Mouse (Mus musculus) natural killer cell, adult 2 months (primary cell): ENCODE data around the gene Irf3.
"Not testable (repeated sequence)": the region's sequence is repeated elsewhere in the genome, so short reads cannot be mapped to it uniquely, and the experiment has no call there.

Experiments used
- DNase-seq, 2 experiments: peaks; one replicate each; pipeline ENCODE4 v3.0.0; 2022; ENCODE audit warnings: low spot score in 2 of 2

Irf3 gene

GRCm38 (mm10) chr7:45007846-45008245 is 10.4 kb downstream of the Irf3 start:
- no peak for DNase-seq

- no peak for DNase-seq
Measured at GRCm38 (mm10) chr7:45008411-45008810, 11.0 kb downstream of the Irf3 start.

GRCm38 (mm10) chr7:45012011-45012410 is 14.6 kb downstream of the Irf3 start:
- no peak for DNase-seq

DNA sequence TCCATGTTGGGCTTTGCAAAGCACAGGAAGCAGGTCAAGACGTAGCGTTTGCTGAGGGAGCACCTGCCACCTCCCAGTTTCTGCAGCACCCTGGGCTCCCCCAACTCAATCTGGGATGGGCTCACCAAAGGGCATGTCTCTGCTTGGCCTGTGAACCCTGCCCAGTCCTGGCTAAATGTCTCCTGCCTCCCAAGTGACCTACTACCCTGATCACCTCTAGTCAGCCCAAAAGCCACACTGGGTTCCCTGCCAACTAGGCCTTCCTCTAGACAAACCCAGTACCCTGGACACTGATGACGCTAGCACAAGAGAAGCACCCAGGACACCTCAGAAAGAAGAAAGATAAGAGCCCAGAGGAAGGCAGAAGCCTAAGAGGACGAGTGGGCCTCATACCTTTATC is 15.4 kb downstream of the Irf3 start:
- DNase-seq, result no peak

GRCm38 (mm10) chr7:45013366-45014095 is 16.1 kb downstream of the Irf3 start:
- DNase-seq, result no peak

GRCm38 (mm10) chr7:45014096-45014451 is 16.6 kb downstream of the Irf3 start:
- no peak for DNase-seq

DNA sequence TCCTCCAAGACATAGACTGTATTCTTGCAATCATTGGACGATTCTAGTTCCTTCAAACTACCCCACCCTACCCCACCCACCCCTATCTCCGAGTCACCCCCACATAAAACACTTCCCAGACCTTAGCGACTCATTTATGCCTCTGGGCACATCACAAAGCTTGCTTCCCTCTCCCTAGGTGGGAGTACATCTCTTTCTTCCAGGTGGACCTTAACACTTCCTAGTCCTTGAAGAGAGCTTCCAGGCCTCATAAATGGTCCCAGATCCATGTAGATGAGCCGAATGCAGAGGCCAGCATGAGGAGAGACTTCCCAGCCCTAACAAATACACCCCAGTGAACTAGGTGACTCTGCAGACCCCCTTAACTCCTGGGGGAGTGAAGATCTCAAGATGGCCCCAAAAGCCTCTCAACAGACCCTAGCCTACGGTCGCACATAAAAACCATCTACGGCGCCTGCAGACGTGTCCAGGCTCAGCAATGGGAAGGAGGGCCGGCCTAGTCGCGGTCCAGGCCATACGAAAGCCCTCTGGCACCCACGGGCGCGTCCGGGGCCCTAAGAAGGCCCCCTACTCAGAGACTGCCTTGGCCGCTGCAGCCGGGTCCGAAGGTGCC is 18.0 kb downstream of the Irf3 start:
- peak in 1 of 2 experiments; percentile 7 for DNase-seq

- peak; percentile 99 for DNase-seq
Measured at GRCm38 (mm10) chr7:45015957-45016612, 18.6 kb downstream of the Irf3 start, which contains the start of gene Scaf1. Gene Scaf1, minus strand, starts transcription at chr7:45016363.

DNA sequence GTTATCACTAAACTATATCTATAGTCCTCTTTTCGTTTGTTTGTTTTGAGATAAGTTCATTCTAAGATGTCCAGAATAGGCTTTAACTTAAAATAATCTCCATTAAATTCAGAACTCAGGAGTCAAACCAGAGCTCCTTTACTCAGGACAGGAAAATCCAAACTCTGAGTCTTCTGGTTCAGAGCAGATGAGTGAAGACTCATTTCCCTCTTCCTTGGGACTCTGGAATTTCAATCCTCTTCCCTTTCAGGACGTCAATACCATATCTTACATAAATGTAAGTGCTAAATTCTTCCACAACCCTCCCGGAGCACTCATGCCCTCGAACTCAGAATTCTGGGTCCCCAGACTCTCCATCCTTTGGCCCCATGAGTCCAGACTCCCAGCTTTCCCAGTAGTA is 19.3 kb downstream of the Irf3 start:
- DNase-seq, result no peak

- peak; percentile 96 for DNase-seq
Measured at GRCm38 (mm10) chr7:45017242-45018061, 20.0 kb downstream of the Irf3 start, which contains the start of gene Rras. Gene Rras, plus strand, starts transcription at chr7:45017961.

DNA sequence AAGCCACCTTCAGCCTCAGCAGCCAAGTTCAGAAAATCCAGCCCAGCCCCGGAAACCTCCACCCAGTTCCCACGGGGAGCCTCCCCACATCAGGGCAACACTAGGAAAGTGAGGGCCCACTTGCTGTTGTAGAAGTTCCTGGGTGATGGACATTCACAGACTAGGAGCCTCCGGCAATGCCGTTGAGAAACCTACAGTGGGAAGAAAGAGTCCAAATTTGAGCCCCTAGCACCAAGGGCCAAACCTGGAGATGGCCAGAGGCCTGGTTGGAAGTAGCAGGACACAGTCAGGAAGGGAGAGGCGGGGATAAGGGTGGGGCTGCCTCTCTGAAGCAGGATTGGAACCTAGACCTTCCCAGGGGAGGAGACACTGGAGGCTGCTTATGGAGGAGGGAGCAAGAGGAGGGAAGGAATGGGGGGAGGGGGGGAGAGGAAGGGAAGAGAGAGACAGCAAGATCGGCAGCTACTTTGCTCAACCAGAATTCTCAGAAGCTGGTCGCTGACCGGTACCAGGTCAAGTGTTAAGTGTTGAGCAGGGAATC is 21.7 kb downstream of the Irf3 start:
- DNase-seq, result no peak

- no peak for DNase-seq
Measured at GRCm38 (mm10) chr7:45020225-45020624, 22.8 kb downstream of the Irf3 start.

- not testable (repeated sequence) for DNase-seq
Measured at GRCm38 (mm10) chr7:45023711-45024110, 26.3 kb downstream of the Irf3 start.

DNA sequence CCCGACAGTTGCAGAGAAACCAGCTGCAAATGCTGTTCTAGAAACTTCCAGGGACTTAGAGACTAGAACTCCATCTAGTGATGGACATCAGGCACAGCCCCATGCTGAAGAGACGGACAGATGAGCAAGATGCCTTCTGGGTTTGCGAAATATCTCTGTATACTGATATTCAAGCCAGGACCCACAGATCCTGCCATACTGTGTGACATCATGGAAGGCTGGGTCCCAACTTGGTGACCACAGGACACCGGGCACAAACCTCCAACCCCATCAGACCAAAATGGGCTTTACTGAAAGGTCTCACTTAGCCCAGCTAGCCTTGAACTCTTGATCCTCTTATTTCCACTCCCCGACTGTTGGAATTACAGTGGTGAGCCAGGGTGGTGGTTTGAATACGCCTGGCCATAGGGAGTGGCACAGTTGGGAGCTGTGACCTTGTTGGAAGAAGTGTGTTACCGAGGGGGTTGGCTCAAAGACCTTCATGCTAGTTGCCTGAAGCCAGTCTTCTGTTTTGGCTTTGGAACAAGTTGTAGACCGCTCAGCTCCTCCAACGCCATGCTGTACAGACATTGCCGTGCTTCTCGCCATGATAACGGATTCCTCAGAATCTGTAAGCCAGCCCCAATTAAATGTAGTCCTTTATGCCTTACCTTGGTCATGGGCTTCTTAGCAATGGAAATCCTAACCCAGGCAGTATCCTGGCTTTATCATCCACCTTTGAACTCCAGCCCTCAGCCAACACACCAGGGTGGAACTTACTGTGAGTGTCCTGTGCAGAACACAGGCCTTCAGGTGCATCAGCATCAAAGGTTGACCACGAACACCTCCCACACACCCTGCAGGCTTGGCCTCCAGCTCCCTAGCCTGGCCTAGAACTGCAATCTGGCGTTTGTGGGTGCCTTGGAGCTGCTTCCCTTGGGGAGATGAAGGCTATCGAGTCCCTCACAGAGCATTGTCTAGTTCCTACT is 27.1 kb downstream of the Irf3 start:
- no peak for DNase-seq

GRCm38 (mm10) chr7:45025601-45026220 is 28.3 kb downstream of the Irf3 start:
- DNase-seq, result no peak

DNA sequence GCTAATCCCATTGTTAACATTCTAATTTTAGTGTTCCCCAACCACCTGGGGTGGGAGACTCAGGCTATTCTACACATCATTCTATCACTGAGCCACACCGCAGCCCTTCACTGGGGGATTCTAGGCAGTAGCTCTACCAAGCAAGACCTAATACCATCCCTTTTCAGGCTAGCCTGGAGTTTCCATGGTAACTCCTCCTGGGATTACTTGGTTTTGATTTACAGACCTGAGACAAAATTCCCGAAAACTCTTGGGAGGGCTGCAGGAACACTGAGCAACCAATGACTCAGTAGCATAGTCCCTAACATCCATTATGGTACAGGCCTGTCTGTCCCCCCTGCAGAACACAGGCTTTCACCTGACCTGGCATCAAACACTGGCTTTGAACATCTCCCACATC is 28.8 kb downstream of the Irf3 start:
- no peak for DNase-seq

DNA sequence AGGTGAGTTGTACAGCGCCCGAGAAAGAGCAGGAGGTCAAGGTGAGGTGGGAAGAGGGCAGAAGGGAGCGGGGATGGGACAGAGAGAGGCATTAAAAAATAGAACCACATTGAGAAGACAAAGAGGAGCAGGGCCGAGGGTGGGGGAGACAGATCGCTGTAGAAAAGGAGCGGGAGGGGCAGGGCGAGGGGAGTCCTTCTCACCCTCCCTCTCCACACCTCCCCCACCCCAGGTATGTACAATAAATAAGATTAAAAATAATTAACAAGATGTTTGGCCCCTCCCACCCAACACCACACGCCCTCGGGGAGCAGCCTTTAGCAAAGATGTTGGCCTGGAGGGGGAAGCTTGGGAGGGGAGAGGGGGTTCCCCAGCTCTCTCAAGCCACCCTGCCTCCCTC is 30.3 kb downstream of the Irf3 start:
- DNase-seq, result no peak

DNA sequence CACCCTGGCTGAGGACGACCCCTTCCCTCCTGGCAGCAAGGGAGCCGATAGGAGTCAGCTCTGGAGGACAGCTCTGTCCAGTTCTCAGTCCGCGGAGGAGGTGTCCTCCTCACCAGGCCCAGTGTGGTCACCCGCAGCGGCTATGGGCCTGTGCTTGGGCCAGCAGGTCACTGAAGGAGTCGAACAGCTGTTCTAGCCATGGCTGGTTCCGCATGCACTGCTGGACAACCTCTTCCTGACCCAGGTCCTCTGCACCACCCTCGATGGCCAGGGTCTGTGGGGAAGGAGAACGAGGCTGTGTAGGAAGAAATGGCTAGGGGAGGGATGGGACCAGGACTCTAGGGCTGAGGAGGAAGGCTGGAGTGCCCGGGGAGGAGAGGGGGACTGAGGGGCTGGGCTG is 30.9 kb downstream of the Irf3 start:
- DNase-seq, result no peak

DNA sequence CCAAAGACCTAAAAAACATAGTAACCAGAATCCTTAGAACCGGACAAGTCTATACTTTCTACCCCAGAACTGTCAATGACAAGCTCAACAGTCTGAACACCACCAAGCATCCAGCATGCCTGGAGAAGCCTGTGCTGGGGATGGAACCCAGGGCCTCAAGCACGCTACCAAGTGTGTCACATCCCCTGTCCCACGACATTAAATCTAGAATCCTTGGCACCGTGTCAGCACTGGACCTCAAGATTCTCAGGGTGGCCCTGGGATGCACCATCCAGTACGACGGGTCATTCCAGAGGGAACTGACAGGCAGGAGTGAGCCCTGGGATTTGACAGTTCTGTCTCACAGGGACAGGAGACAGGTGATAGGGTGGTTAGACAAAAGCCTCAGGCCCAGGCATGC is 32.5 kb downstream of the Irf3 start:
- DNase-seq, result no peak

DNA sequence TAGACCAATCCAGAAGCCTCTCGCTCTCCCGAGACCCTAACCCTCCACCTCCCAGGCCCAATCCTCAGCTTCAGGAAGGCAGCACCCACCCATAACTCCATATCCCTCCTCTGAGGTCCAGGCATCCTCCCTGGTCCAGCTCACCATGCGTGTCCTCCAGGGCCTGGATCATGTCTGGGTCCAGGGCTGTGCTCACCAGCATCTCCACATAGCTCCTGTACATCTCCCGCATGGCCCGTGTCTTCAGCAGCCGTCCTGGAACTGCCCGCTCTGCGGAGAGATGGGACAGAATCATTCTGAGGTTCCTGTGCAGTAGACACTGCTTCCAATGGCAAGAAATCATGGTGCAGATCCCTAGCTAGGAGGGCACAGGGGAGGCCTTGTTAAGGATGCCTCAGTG is 33.4 kb downstream of the Irf3 start:
- no peak for DNase-seq
